Mouse (Mus musculus): ENCODE measurements around the gene Arl13b. TPM values are rescaled to one million over a fixed set of nuclear protein-coding genes. Genes with fewer than 3 reads are reported as not detected.

The Arl13b gene
- polyA plus RNA-seq (2012; fragmentation: generic; extraction: Trizol): 1 to 10 TPM in 1 of 2 experiments, under 1 TPM in 1; 0.33 to 3.7 TPM

GRCm38 (mm10) chr16:62846498-62847312 lies at the start of gene Arl13b:
Gene Arl13b, minus strand, starts transcription at chr16:62847040.

GRCm38 (mm10) chr16:62854191-62855068 lies 7.6 kb upstream of the Arl13b start, which contains the start of gene Pros1:
Gene Pros1, plus strand, starts transcription at chr16:62854307.

GRCm38 (mm10) chr16:62814491-62814890 lies 32.3 kb downstream of the Arl13b start, which contains the start of gene Stx19:
Gene Stx19, plus strand, starts transcription at chr16:62814676.

GRCm38 (mm10) chr16:62786621-62787331 lies 60.1 kb downstream of the Arl13b start, which contains the start of gene Nsun3:
Gene Nsun3, minus strand, starts transcription at chr16:62786818.

Other genes starting within 250 kb of the Arl13b start
- gene Nsun3, start 60.2 kb downstream of the Arl13b start, polyA plus RNA-seq (2012; fragmentation: generic; extraction: Trizol): 1 to 10 TPM in 1 of 2 experiments, under 1 TPM in 1; 0.59 to 3.2 TPM
- gene Stx19, start 32.4 kb downstream of the Arl13b start, polyA plus RNA-seq (2012; fragmentation: generic; extraction: Trizol): under 1 TPM; 0.01 to 0.06 TPM
- gene Pros1, start 7.3 kb upstream of the Arl13b start, polyA plus RNA-seq (2012; fragmentation: generic; extraction: Trizol): 10 to 100 TPM in 1 of 2 experiments, under 1 TPM in 1; 0.77 to 18.5 TPM

Measured in C3H10T1/2 (cell line).